Mouse (Mus musculus) fat pad, adult 2 months (tissue): Measurements from ENCODE around the gene Rgs10.
"Not testable (repeated sequence)": the region's sequence is repeated elsewhere in the genome, so short reads cannot be mapped to it uniquely, and the experiment has no call there.

Source experiments
- DNase-seq: peaks from one replicate; pipeline ENCODE4 v3.0.0-alpha.2; 2011; ENCODE audit warnings: low read depth, low spot score; ENCODE audit errors: extremely low read depth

Gene Rgs10

GRCm38 (mm10) chr7:128346522-128346921 lies 72.0 kb downstream of the Rgs10 start:
- no peak for DNase-seq

GRCm38 (mm10) chr7:128345691-128346090 lies 72.9 kb downstream of the Rgs10 start:
- DNase-seq, result no peak

- no peak for DNase-seq
These were observed 73.5 kb downstream of the Rgs10 start for GRCm38 (mm10) chr7:128344928-128345653.

GRCm38 (mm10) chr7:128344488-128344887 lies 74.1 kb downstream of the Rgs10 start:
- no peak for DNase-seq

GRCm38 (mm10) chr7:128342691-128343090 lies 75.9 kb downstream of the Rgs10 start:
- DNase-seq, result not testable (repeated sequence)

GRCm38 (mm10) chr7:128340321-128340720 lies 78.2 kb downstream of the Rgs10 start:
- not testable (repeated sequence) for DNase-seq

GRCm38 (mm10) chr7:128332896-128333295 lies 85.7 kb downstream of the Rgs10 start:
- DNase-seq, result no peak

GRCm38 (mm10) chr7:128330981-128331380 lies 87.6 kb downstream of the Rgs10 start:
- no peak for DNase-seq

GRCm38 (mm10) chr7:128324977-128325376 lies 93.6 kb downstream of the Rgs10 start:
- DNase-seq, result no peak
